In the genomic region with DNA sequence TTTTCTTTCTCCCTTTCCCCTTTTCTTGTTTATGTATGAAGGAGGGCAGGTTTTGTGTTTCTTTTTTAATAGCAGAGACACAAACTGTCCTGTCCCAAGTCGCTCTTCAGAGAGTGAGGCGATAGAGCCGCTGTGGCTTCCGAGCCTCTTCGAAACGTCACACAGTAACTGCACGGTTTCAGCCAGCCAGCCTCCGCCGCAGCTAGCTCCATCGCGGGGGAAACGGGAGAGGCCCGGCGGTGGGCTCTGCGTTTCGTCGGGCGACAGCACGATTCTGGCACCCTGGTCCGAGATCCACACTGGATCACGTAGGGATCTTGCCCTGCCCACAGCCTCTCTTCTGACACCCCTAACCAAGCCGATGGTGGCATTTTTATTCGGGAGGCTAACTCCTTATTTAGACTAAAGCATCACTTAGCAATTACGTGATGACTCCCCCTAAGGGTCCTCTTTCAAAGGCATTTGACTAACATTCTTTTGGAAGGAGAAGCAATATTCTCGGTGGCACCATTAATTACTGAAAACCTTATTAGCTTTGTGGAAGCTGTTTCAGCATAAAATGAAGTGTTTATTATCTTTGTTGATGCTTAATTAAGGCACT, we compare ENCODE assay signal across 8 mouse cellular contexts. TPM values are rescaled to one million over a fixed set of nuclear protein-coding genes. Genes with fewer than 3 reads are reported as not detected.
DNase-seq lines count a peak whose midpoint lies in the region; ATAC-seq and TF ChIP-seq lines count a peak whose summit lies in the region.

No protein-coding gene starts in this region.

- DNase-seq in adrenal gland, adult 2 months: peak; percentile 63
- peak; percentile 66 for DNase-seq in cerebellum, adult 9-10 months
- no peak for DNase-seq in intestine, embryonic 14.5 days (ENCODE audit: low spot score)
- peak; percentile 40 for DNase-seq in mesoderm, embryonic 11.5 days (ENCODE audit: low read depth, low spot score)
- DNase-seq in retina, embryonic 14.5 days (ENCODE audit: low spot score): no peak

- TF ChIP-seq POLR2A in small intestine, adult 2 months (IDR thresholded peaks at IDR 0.05; ENCODE audit: low read depth, low read length): no peak

- H3K9me3 ChIP-seq in intestine, embryonic 14.5 days (ENCODE audit: control insufficient read depth, low read length): no peaks in the 10 kb centered on the region
- H3K9me3 ChIP-seq in limb, embryonic 12.5 days: no peaks in the 10 kb centered on the region

- H3K9ac ChIP-seq in intestine, embryonic 14.5 days (ENCODE audit: low read length): peak overlapping the region; percentile 78
- peak overlapping the region; percentile 75 for H3K9ac ChIP-seq in limb, embryonic 12.5 days (replicated peaks)

- under 1% methylated on average over 25 of the region's 25 CpGs for WGBS in intestine, embryonic 14.5 days
- WGBS in limb, embryonic 12.5 days: under 1% methylated on average over 25 of the region's 25 CpGs
- WGBS in small intestine, adult 2 months: under 1% methylated on average over 25 of the region's 25 CpGs

- H3K27me3 ChIP-seq in intestine, embryonic 14.5 days (replicated peaks; ENCODE audit: control insufficient read depth, insufficient read depth, low read length): no peaks in the 10 kb centered on the region
- H3K27me3 ChIP-seq in limb, embryonic 12.5 days: no peaks in the 10 kb centered on the region
- no peaks in the 10 kb centered on the region for H3K27me3 ChIP-seq in small intestine, adult 2 months (ENCODE audit: control insufficient read depth, insufficient read depth, low read length)

- peak overlapping the region; percentile 77 for H3K4me2 ChIP-seq in intestine, embryonic 14.5 days (ENCODE audit: low read length)
- H3K4me2 ChIP-seq in limb, embryonic 12.5 days: peak overlapping the region; percentile 70

- H3K4me3 ChIP-seq in intestine, embryonic 14.5 days (ENCODE audit: low read depth, low read length): peak overlapping the region; percentile 86
- H3K4me3 ChIP-seq in limb, embryonic 12.5 days (replicated peaks): peak overlapping the region; percentile 63
- H3K4me3 ChIP-seq in small intestine, adult 2 months (ENCODE audit: low read depth, low read length): peak overlapping the region; percentile 72

- peaks cover 10% of the 10 kb centered on the region for H3K4me1 ChIP-seq in intestine, embryonic 14.5 days (replicated peaks; ENCODE audit: control insufficient read depth, insufficient read depth, low read length)
- H3K4me1 ChIP-seq in limb, embryonic 12.5 days (replicated peaks): peaks cover 9% of the 10 kb centered on the region
- peaks cover 9% of the 10 kb centered on the region for H3K4me1 ChIP-seq in small intestine, adult 2 months (ENCODE audit: control insufficient read depth, insufficient read depth, insufficient read length, low read length)

- peaks cover 14% of the 10 kb centered on the region for H3K36me3 ChIP-seq in intestine, embryonic 14.5 days (ENCODE audit: control insufficient read depth, insufficient read depth, low read length)
- H3K36me3 ChIP-seq in limb, embryonic 12.5 days: peaks cover 8% of the 10 kb centered on the region; the same call in 1 of the 2 replicates
- H3K36me3 ChIP-seq in small intestine, adult 2 months (ENCODE audit: control insufficient read depth, insufficient read depth, low read length): peaks cover 13% of the 10 kb centered on the region

- H3K27ac ChIP-seq in intestine, embryonic 14.5 days (ENCODE audit: low read depth): peak overlapping the region; percentile 84
- H3K27ac ChIP-seq in limb, embryonic 12.5 days: peak overlapping the region; percentile 83
- peak overlapping the region; percentile 61 for H3K27ac ChIP-seq in small intestine, adult 2 months (ENCODE audit: insufficient read depth, low read depth, low read length)

- no peak for TF ChIP-seq CTCF in small intestine, adult 2 months (IDR thresholded peaks at IDR 0.05; ENCODE audit: extremely low read depth, insufficient read length, insufficient replicate concordance, low read depth, low read length)

- peak; percentile 68 for ATAC-seq in frontal cortex, adult (ENCODE audit: low TSS enrichment)
- ATAC-seq in intestine, embryonic 14.5 days (replicated peaks; ENCODE audit: low FRiP score, low TSS enrichment, low read depth): peak; percentile 65; the same call in 1 of the 2 replicates
- ATAC-seq in limb, embryonic 12.5 days (ENCODE audit: insufficient number of reproducible peaks, insufficient read depth, low FRiP score, low TSS enrichment, low read depth): peak; percentile 48

RNA-seq across cellular contexts. Expression of gene Rnft1, which starts 0.6 kb away (rescaled TPM):
- total RNA-seq in adrenal gland, adult 2 months (2021): 10 to 100 TPM; 32.2 to 48.3 TPM
- 1.8 and 2.6 TPM in 2 replicates for polyA plus RNA-seq in adrenal gland, adult 2 months (2012; rRNA removed)
- 49.5 and 53.2 TPM in 2 replicates for polyA plus RNA-seq in intestine, embryonic 14.5 days (2014; fragmentation: Nextera tagmentation; extraction: Ambion mirVana)
- polyA plus RNA-seq in limb, embryonic 12.5 days (2016; fragmentation: Nextera tagmentation; extraction: Ambion mirVana): 33.3 and 36.9 TPM in 2 replicates
- polyA plus RNA-seq in small intestine, adult 2 months (2012; rRNA removed): 1.1 TPM in 2 replicates

RNA-seq across cellular contexts. Expression of gene Rps6kb1, which starts 59.6 kb away (rescaled TPM):
- total RNA-seq in adrenal gland, adult 2 months (2021): 10 to 100 TPM; 38.1 to 39.8 TPM
- 3.3 and 4.0 TPM in 2 replicates for polyA plus RNA-seq in adrenal gland, adult 2 months (2012; rRNA removed)
- polyA plus RNA-seq in intestine, embryonic 14.5 days (2014; fragmentation: Nextera tagmentation; extraction: Ambion mirVana): 50.7 and 58.0 TPM in 2 replicates
- polyA plus RNA-seq in limb, embryonic 12.5 days (2016; fragmentation: Nextera tagmentation; extraction: Ambion mirVana): 78.3 and 83.8 TPM in 2 replicates
- polyA plus RNA-seq in small intestine, adult 2 months (2012; rRNA removed): 1.5 and 3.9 TPM in 2 replicates

RNA-seq across cellular contexts. Expression of gene Tubd1, which starts 59.8 kb away (rescaled TPM):
- total RNA-seq in adrenal gland, adult 2 months (2021): 1 to 10 TPM; 6.6 to 8.1 TPM
- polyA plus RNA-seq in adrenal gland, adult 2 months (2012; rRNA removed): 1.2 and 1.7 TPM in 2 replicates
- 9.9 and 10.6 TPM in 2 replicates for polyA plus RNA-seq in intestine, embryonic 14.5 days (2014; fragmentation: Nextera tagmentation; extraction: Ambion mirVana)
- polyA plus RNA-seq in limb, embryonic 12.5 days (2016; fragmentation: Nextera tagmentation; extraction: Ambion mirVana): 9.8 and 11.5 TPM in 2 replicates
- polyA plus RNA-seq in small intestine, adult 2 months (2012; rRNA removed): 0.93 and 1.2 TPM in 2 replicates

Comparison
In these comparisons a context has a peak if more than half of its experiments do, and no peak if none do; other contexts are left out.
1. DNase-seq: peak in adrenal gland, adult 2 months (single experiment), cerebellum, adult 9-10 months (single experiment) and mesoderm, embryonic 11.5 days (single experiment); none in intestine, embryonic 14.5 days (single experiment) and retina, embryonic 14.5 days (single experiment).
2. RNA of gene Rps6kb1, which starts 59.6 kb away (polyA plus RNA-seq): 78.3 to 83.8 TPM in limb, embryonic 12.5 days and 50.7 to 58.0 TPM in intestine, embryonic 14.5 days; 3.3 to 4.0 TPM in adrenal gland, adult 2 months and 1.5 to 3.9 TPM in small intestine, adult 2 months; every median in the first group is over 10 times any median in the second.
3. Peak in every context shown above with its lines, with median percentiles within 50 percentile points of each other: ATAC-seq, H3K27ac ChIP-seq and H3K4me3 ChIP-seq.